Mouse (Mus musculus): ENCODE data around the gene Zfp90.

Zfp90 gene

DNA sequence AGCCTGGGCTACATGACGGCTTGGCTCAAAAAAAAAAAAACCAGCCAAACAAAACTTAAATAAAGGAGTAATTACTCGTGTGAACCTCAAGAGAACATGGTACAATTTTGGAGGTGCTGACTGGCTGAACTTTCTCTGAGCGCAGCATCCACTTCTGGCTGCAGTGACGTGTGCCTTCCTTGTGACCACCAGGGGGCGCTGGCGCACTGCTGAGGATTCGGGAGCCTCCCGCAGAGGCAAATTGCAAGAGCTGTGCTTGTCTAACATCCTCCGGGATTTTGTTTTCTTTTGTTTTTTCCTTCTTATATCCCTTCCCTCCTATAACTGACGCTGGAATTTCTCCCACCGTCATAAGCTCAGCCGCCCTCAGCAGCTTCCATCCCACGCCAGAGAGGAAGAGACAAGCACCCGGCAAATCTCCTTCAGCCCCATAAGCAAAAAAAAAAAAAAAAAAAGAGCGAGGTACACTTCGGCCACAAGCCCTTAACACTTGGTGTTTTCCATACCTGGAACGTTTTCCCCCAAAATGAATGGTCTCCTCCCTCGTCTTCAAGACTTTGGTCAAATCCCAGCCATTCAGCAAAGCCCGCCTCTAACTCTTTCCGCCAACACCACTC is 17.9 kb downstream of the Zfp90 start:
- DNase-seq (ENCODE audit: extremely low spot score) = peak; percentile 79

DNA sequence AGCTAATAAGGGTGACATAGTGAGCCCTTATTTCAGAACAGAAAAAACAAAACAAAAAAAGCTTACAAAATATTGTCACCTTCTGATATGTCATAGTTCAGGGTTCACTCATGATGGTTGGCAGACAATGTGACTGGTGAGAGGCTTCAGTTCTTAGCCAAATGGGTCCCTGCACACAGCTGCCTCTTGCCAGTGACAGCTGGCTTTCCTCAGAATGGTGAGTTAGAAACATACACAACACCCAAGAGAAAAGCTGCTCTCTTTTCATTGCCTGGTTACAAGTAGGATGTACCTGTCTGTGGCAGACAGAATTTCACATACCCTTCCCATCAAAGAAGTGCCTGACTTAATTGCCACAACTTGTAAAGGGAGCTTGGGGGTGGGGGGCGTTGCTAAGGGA is 18.5 kb downstream of the Zfp90 start:
- DNase-seq (ENCODE audit: extremely low spot score) = no peak

DNA sequence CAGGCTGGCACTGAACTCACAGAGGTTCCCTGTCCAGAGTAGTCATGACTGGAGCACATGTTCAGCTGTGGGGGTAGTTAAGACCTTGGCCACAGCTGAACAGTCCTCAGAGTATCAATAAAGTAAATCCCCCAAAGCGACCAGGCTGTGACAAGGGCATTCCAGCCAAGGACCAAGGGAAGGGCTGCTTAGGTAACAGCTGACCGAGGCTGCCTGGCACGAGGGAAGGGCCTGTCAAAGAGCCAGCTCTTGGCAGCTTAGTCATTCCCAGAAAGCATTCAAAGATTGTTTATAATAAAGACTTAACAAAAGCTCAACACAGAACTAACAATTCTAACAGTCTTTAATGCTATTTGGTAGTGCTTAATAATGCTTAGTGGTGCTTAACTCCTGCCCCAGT is 22.7 kb downstream of the Zfp90 start:
- no peak for DNase-seq (ENCODE audit: extremely low spot score)

DNA sequence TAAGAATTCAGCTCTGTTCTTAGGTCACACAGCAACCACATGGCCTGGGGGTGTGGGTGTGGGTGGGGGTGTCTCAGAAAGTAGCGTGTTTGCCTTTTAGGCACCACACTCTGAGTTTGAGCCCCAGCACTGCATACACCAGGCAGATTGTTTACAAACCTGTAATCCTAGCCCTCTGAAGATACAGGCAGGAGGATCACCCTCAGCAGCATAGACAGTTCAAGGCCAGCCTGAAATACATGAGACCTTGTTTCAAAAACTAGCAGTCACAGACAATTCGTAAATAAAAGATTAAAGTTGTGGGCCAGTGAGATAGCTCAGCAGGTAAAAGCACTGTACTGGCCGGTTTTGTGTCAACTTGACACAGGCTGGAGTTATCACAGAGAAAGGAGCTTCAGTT is 25.0 kb downstream of the Zfp90 start:
- no peak for DNase-seq (ENCODE audit: extremely low spot score)

DNA sequence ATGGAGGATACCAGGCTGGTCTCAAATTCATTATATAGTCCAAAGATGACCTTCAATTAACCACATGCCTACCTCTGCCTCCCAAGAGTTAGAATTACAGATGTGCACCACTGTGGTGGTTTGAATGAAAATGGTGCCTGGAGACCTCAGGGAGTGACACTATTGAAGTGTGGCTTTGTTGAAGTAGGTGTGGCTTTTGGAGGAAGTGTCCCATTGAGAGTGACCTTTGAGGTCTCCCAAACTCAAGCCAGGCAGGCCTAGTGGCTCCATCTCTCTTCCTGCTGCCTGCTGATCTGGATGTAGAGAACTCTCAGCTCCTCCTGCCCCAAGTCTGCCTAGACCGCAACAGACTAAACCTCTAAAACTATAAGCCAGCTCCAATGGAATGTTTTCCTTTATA is 27.6 kb downstream of the Zfp90 start:
- DNase-seq (ENCODE audit: extremely low spot score) = no peak

DNA sequence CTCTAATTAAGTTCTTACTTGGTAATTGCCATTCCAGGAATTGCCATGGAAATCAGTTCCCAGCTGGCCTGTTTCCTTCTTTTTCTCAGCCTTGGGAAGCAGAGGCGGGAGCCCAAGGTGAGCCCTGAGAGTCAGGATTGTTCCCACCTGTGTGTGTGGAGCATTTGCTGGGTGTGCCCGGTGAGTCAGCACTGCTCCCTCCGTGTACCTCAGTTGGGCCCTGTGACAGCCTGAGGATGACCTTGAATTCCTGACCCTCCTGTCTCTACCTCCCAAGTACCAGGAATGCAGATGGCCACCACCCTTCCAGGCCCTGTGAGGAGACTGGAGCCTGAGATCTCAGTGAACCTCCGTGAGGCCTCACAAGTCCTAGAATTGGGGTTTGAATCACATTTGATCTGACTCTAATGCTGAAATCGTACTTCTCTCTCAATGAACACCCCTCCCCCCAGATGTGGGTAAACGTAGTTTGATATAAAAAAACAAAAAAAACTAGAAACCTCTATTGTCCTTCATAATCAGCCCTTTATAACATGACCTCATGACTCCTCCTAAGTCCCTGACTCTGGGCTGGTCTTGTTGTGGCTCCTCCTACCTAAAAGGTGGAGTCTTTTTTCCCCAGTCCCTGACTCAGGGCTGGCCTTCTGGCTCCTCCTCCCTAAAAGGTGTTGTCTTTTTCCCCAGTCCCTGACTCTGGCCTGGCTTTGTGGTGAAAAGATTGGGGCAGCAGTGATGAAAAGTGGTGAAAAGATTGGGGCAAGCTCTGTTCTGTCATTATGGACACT is 36.4 kb downstream of the Zfp90 start:
- no peak for DNase-seq (ENCODE audit: extremely low spot score)

DNA sequence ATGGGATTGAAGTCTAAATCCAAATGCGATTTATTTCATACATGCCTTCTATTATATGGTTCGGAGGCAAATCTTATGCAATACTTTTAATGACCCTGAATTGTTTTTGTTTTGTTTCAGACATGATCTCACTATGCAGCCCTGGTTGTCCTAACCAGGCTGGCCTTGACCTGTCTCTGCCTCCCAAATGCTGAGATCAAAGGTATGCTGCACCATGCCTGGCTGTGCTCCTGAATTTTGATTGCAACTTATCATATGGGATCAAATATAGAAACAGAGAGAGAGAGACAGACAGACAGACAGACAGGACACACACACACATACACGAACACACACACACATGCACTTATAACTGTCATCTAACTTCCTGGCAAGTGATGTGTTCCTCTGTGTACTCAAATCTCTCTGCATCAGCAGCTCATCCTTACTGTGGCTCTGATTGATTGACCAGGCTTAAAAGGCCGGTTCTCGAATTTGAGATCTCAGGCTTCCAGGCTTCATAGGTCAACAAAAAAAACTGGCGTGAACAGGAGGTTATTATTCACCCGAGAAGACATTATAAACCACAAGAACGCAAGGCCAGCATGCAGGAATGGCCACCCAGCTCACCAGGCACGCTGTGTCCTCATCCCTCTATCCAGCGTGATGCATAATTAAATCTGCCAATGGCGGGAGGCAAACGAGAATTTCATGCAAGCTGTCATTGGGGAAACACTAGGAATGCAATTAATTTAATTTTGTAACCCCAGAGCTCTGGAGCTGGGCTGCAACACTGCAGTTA is 37.8 kb downstream of the Zfp90 start:
- DNase-seq (ENCODE audit: extremely low spot score) = no peak

DNA sequence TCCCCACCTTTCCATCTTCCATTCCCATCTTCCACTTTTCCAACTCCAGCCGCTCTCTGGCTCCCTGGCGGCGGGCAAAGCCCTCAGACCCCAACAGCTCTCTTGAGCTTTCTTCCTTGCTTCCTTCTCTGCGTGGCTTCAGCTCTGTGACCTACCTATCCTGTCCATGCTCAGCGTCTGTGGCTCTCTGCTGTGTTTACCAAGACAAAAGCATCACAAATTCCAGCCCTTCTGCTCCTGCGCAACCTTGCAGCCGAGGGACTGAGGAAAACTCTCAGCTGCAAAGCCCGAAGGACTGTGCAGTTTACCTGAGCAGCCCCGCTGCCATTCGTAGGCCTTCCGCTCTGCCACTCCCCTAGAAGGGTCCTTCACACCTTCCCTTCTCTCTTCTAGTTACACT is 38.9 kb downstream of the Zfp90 start:
- DNase-seq (ENCODE audit: extremely low spot score) = no peak

DNA sequence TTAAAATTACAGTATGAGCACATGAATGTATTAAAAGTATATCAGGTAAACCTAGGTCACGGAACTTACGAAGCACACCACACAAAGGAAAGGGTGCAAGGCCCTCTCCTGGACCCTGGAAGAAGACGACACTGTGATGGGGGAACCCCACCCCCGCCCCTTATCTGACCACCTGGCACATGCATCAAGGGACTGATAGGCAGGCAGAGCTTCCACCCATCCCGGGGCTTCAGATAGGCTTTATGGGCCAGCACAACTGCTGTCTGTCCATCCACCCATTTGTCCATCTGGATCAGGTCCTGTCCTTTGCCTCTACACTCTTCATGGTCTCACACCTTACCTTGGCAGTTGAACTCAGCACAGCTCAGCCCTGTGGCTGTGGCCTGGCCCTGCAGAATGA is 47.0 kb downstream of the Zfp90 start:
- no peak for DNase-seq (ENCODE audit: extremely low spot score)

DNA sequence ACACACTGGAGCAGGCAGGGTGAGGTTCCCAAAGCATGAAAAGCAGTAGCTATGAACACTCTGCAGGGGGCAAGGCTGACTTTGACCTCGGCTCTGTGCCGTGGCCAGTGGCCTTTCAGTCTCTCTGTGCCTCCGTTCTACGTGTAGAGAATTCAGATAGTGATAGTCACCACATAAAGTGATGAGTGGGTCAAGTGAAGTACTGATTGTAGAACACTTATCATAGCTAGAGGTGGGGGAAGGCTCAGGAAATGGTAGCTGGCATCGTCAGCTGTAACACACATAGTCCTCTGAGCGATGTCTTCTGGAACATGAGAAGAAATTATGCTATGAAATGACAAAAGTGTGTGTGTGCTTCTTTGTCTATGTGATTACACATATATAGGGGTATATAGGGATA is 48.7 kb downstream of the Zfp90 start:
- DNase-seq (ENCODE audit: extremely low spot score) = no peak

DNA sequence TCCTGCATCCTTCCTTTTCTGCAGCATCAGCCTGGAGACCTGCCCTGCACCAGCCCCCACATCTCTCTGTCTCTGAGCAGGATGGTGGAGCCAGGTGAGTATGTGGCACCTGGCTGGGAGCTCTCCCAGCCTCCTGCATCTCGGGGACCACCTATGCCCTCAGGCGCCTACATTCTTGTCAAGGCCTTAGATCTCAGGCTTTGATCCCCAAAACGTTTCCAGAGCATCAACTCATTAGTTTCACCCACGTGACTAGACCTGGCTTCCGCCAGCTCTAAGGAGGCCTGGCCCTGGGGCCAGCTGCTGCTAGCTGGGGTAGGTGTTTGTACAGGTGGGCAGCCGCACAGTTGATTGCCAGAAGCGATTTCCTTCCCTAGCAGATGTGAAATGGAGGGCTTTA is 54.4 kb downstream of the Zfp90 start:
- DNase-seq (ENCODE audit: extremely low spot score) = peak; percentile 10

DNA sequence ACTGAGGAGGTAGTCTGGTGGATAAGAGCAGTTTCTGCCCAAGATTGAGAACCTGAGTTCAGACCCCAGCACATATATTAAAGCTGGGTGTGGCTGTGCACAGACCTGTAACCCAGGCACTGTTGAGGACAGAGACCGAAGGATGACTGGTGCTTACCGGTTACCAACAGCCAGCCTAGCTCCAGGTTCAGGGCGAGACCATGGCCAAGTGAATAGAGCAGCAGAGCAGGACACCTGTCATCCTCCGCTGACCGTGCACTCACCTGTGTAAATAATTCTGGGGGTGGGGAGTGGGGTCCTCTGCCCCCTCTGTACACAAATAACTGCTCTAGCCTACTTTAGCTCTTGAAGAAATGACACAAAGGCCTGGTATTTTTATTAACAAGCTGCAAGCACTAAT is 58.9 kb downstream of the Zfp90 start:
- no peak for DNase-seq (ENCODE audit: extremely low spot score)
